Mouse (Mus musculus) cerebellum, adult 2 months (tissue): ENCODE measurements around the gene 4930469K13Rik. TPM values are rescaled to one million over a fixed set of nuclear protein-coding genes. Genes with fewer than 3 reads are reported as not detected.

Experiments
- DNase-seq, 2 experiments: peaks; one replicate each; pipeline ENCODE4 v3.0.0; 2021
- H3K27ac ChIP-seq: fragments of 200-500 bp; 2 replicates; pipeline ENCODE4 v1.5.1; 2012; ENCODE audit warnings: low read length, control low read depth, inconsistent platforms; ENCODE audit not compliant: insufficient read depth
- H3K27me3 ChIP-seq: fragments of 200-500 bp; 2 replicates; pipeline ENCODE4 v1.6.1; 2012; ENCODE audit warnings: inconsistent platforms, mild to moderate bottlenecking, low read length, moderate library complexity; ENCODE audit not compliant: control insufficient read depth, insufficient read depth
- H3K4me1 ChIP-seq: fragments of 200-500 bp; 2 replicates; pipeline ENCODE4 v1.6.1; 2011; ENCODE audit warnings: low read length; ENCODE audit not compliant: control insufficient read depth, insufficient read depth
- H3K4me3 ChIP-seq: fragments of 200-500 bp; replicated peaks from 2 replicates; pipeline ENCODE3; 2011; ENCODE audit warnings: mild to moderate bottlenecking, low read depth, low read length, control low read depth; ENCODE audit not compliant: insufficient read depth
- CTCF ChIP-seq: fragments of 200-500 bp; IDR thresholded peaks from 2 replicates; pipeline ENCODE4 v1.5.1; 2011; ENCODE audit warnings: low read depth, mild to moderate bottlenecking, control low read depth, low read length, moderate library complexity, borderline replicate concordance; ENCODE audit not compliant: insufficient read depth
- POLR2A ChIP-seq: fragments of 200-500 bp; IDR thresholded peaks from 2 replicates; pipeline ENCODE4 v1.6.1; 2011; ENCODE audit warnings: low read length, control low read depth, borderline replicate concordance; ENCODE audit not compliant: insufficient read depth
- WGBS: fragments of 180-500 bp; shearing (Covaris S2); methylation state at CpG from one replicate; pipeline ENCODE4 v1.1.7; 2018; 5-methylcytosine and 5-hydroxymethylcytosine counted together
- polyA plus RNA-seq: library from polyadenylated mRNA; depleted of rRNA; stranded (reverse); fragments of >200 nt; gene quantifications from 2 replicates; pipeline ENCODE4 v1.2.3, GENCODE M21; 2012

The 4930469K13Rik gene
- polyA plus RNA-seq, 1 experiment = not detected

GRCm38 (mm10) chr11:34042808-34043207 lies 55.5 kb downstream of the 4930469K13Rik start:
- no peaks in the 10 kb centered on the region for H3K27me3 ChIP-seq
- WGBS = 82% methylated on average over 1 of the region's 1 CpGs
- no peak for DNase-seq
- no peak overlapping the region for H3K4me3 ChIP-seq
- no peaks in the 10 kb centered on the region for H3K4me1 ChIP-seq
- H3K27ac ChIP-seq = no peak overlapping the region
- TF ChIP-seq POLR2A (no peak), CTCF (no peak)

- Histone ChIP-seq H3K4me1 (no peaks in the 10 kb centered on the region), H3K27me3 (no peaks in the 10 kb centered on the region), H3K4me3 (no peak overlapping the region), H3K27ac (no peak overlapping the region)
- WGBS = 82% methylated on average over 5 of the region's 5 CpGs
- TF ChIP-seq CTCF = no peak
- no peak for TF ChIP-seq POLR2A
- no peak for DNase-seq
These were observed 58.3 kb downstream of the 4930469K13Rik start for GRCm38 (mm10) chr11:34040061-34040460.

GRCm38 (mm10) chr11:34035909-34036658 lies 62.3 kb downstream of the 4930469K13Rik start:
- DNase-seq = no peak
- no peak for TF ChIP-seq CTCF
- TF ChIP-seq POLR2A = no peak
- Histone ChIP-seq H3K27ac (no peak overlapping the region), H3K4me1 (no peaks in the 10 kb centered on the region), H3K27me3 (no peaks in the 10 kb centered on the region), H3K4me3 (no peak overlapping the region)
- WGBS = 85% methylated on average over 5 of the region's 5 CpGs

- H3K4me3 ChIP-seq = no peak overlapping the region
- no peak overlapping the region for H3K27ac ChIP-seq
- 70% methylated on average over 2 of the region's 2 CpGs for WGBS
- no peak for DNase-seq
- no peaks in the 10 kb centered on the region for H3K4me1 ChIP-seq
- TF ChIP-seq POLR2A = no peak
- no peak for TF ChIP-seq CTCF
- H3K27me3 ChIP-seq = no peaks in the 10 kb centered on the region
These were observed 63.6 kb downstream of the 4930469K13Rik start for GRCm38 (mm10) chr11:34034794-34035193.

GRCm38 (mm10) chr11:34034008-34034505 lies 64.3 kb downstream of the 4930469K13Rik start:
- H3K4me3 ChIP-seq = no peak overlapping the region
- H3K27me3 ChIP-seq = no peaks in the 10 kb centered on the region
- no peak overlapping the region for H3K27ac ChIP-seq
- no peaks in the 10 kb centered on the region for H3K4me1 ChIP-seq
- TF ChIP-seq POLR2A = no peak
- no peak for TF ChIP-seq CTCF
- WGBS = 88% methylated on average over 5 of the region's 5 CpGs
- no peak for DNase-seq

GRCm38 (mm10) chr11:34031015-34031805 lies 67.1 kb downstream of the 4930469K13Rik start:
- DNase-seq = no peak
- H3K27me3 ChIP-seq = no peaks in the 10 kb centered on the region
- TF ChIP-seq POLR2A (no peak), CTCF (no peak)
- H3K4me1 ChIP-seq = no peaks in the 10 kb centered on the region
- 68% methylated on average over 8 of the region's 8 CpGs for WGBS
- H3K4me3 ChIP-seq = no peak overlapping the region
- H3K27ac ChIP-seq = no peak overlapping the region

- no peak for DNase-seq
- Histone ChIP-seq H3K27ac (no peak overlapping the region), H3K4me1 (no peaks in the 10 kb centered on the region), H3K27me3 (no peaks in the 10 kb centered on the region), H3K4me3 (no peak overlapping the region)
- WGBS = 52% methylated on average over 5 of the region's 5 CpGs
- no peak for TF ChIP-seq POLR2A
- no peak for TF ChIP-seq CTCF
These were observed 68.7 kb downstream of the 4930469K13Rik start for GRCm38 (mm10) chr11:34029658-34030057.

- H3K27me3 ChIP-seq = no peaks in the 10 kb centered on the region
- DNase-seq = no peak
- H3K27ac ChIP-seq = no peak overlapping the region
- no peak overlapping the region for H3K4me3 ChIP-seq
- WGBS = 93% methylated on average over 1 of the region's 1 CpGs
- no peak for TF ChIP-seq POLR2A
- TF ChIP-seq CTCF = no peak
- H3K4me1 ChIP-seq = no peaks in the 10 kb centered on the region
These were observed 73.3 kb downstream of the 4930469K13Rik start for GRCm38 (mm10) chr11:34025091-34025490.
